Comparison of ENCODE assay signal across 16 mouse cellular contexts in genomic region chr17:75171659-75172058, GRCm38 (mm10).
"Had no signal": no experiment of that assay in that cellular context is flagged by ENCODE, and none has a peak within 500 bp of the region (broad histone marks: within the 10 kb centered on the region; RNA-seq: fewer than 3 reads in every experiment).

No protein-coding gene starts in this region.

- H3K4me1 ChIP-seq: liver, embryonic 13.5 days; midbrain, embryonic 13.5 days had no signal

- H3K27me3 ChIP-seq: liver, embryonic 13.5 days; midbrain, embryonic 13.5 days had no signal

- H3K9me3 ChIP-seq: liver, embryonic 13.5 days had no signal

- H3K4me3 ChIP-seq: layer of hippocampus, adult 2 months; left cerebral cortex, adult 2 months; liver, embryonic 13.5 days; midbrain, embryonic 13.5 days had no signal

- DNase-seq: kidney, adult 18-20 months; layer of hippocampus, adult 9-11 months; layer of hippocampus, postnatal 36 days; liver, embryonic 13.5 days; lung, adult 2 months; lung, postnatal 14 days; lung, postnatal 4 days; thymus, adult 2 months; thymus, postnatal 14 days; thymus, postnatal 4 days had no signal

- H3K36me3 ChIP-seq: liver, embryonic 13.5 days; midbrain, embryonic 13.5 days had no signal

- ATAC-seq: hindbrain, postnatal 0 days; inflammation-experienced regulatory T-cells, adult 6 months; intestine, embryonic 16.5 days; midbrain, embryonic 13.5 days had no signal
